ENCODE assay signal across 10 mouse cellular contexts in genomic region chr11:81611948-81612797, GRCm38 (mm10).
DNase-seq lines count a peak whose midpoint lies in the region; ATAC-seq lines count a peak whose summit lies in the region.
"Had no signal": no experiment of that assay in that cellular context is flagged by ENCODE, and none has a peak within 500 bp of the region (broad histone marks: within the 10 kb centered on the region; RNA-seq: fewer than 3 reads in every experiment).

No protein-coding gene starts in this region.

- DNase-seq in heart, postnatal 4 days = no peak
- DNase-seq in cerebellum, adult 11 months = peak; percentile 13
- peak; percentile 39 to 41 for DNase-seq in layer of hippocampus, adult 8-10 months (ENCODE audit: low spot score in 2 of 2)
- peak; percentile 78 for DNase-seq in midbrain, embryonic 14.5 days
- no peak for DNase-seq in thymus, postnatal 14 days
- no peak for DNase-seq in spleen, adult 12 weeks (ENCODE audit: low spot score)

- H3K36me3 ChIP-seq in heart, embryonic 11.5 days (ENCODE audit: control insufficient read depth, insufficient read depth, low read length) = no peaks in the 10 kb centered on the region
- no peaks in the 10 kb centered on the region for H3K36me3 ChIP-seq in forebrain, embryonic 16.5 days (ENCODE audit: control insufficient read depth, insufficient read depth)
- no peaks in the 10 kb centered on the region for H3K36me3 ChIP-seq in midbrain, embryonic 14.5 days (ENCODE audit: control insufficient read depth, insufficient read depth, low read length)
- H3K36me3 ChIP-seq: G1E had no signal

- H3K9ac ChIP-seq in heart, embryonic 11.5 days (ENCODE audit: low read depth, low read length) = no peak overlapping the region
- peak overlapping the region; percentile 7 for H3K9ac ChIP-seq in forebrain, embryonic 16.5 days (replicated peaks; ENCODE audit: low read depth, low read length)
- peak overlapping the region; percentile 2; the same call in 1 of the 2 replicates for H3K9ac ChIP-seq in midbrain, embryonic 14.5 days (replicated peaks; ENCODE audit: low read length)
- H3K9ac ChIP-seq: liver, embryonic 14.5 days had no signal

- H3K4me3 ChIP-seq in heart, embryonic 11.5 days (ENCODE audit: low read depth, low read length) = peak overlapping the region; percentile 16
- H3K4me3 ChIP-seq in forebrain, embryonic 16.5 days (replicated peaks; ENCODE audit: low read length) = peak overlapping the region; percentile 32
- H3K4me3 ChIP-seq in midbrain, embryonic 14.5 days (replicated peaks; ENCODE audit: low read depth, low read length) = peak overlapping the region; percentile 20

- H3K4me2 ChIP-seq in heart, embryonic 11.5 days = peak overlapping the region; percentile 52
- H3K4me2 ChIP-seq in forebrain, embryonic 16.5 days (ENCODE audit: low read length) = peak overlapping the region; percentile 57
- H3K4me2 ChIP-seq in midbrain, embryonic 14.5 days (ENCODE audit: low read length) = peak overlapping the region; percentile 49

- peaks cover 22% of the 10 kb centered on the region for H3K27me3 ChIP-seq in heart, embryonic 11.5 days (ENCODE audit: control insufficient read depth, insufficient read depth, low read length)
- no peaks in the 10 kb centered on the region for H3K27me3 ChIP-seq in forebrain, embryonic 16.5 days (replicated peaks; ENCODE audit: control insufficient read depth, insufficient read depth, low read length)
- H3K27me3 ChIP-seq in midbrain, embryonic 14.5 days (ENCODE audit: control insufficient read depth, insufficient read depth, low read length) = no peaks in the 10 kb centered on the region

- 9% methylated on average over 20 of the region's 20 CpGs for WGBS in heart, embryonic 11.5 days (ENCODE audit: insufficient replicate concordance)
- WGBS in forebrain, embryonic 16.5 days = 8% methylated on average over 20 of the region's 20 CpGs
- 8% methylated on average over 20 of the region's 20 CpGs for WGBS in midbrain, embryonic 14.5 days

- no peak overlapping the region for H3K27ac ChIP-seq in heart, embryonic 11.5 days (ENCODE audit: low read depth, low read length)
- H3K27ac ChIP-seq in forebrain, embryonic 16.5 days (ENCODE audit: low read length) = peak overlapping the region; percentile 91
- H3K27ac ChIP-seq in midbrain, embryonic 14.5 days (replicated peaks; ENCODE audit: low read depth, low read length) = peak overlapping the region; percentile 91
- H3K27ac ChIP-seq: liver, embryonic 14.5 days had no signal

- H3K4me1 ChIP-seq in heart, embryonic 11.5 days (ENCODE audit: control insufficient read depth, insufficient read depth, low read length) = 0 out of 2 replicates have a peak, but pooled peaks cover 3% of the 10 kb centered on the region
- peaks cover 20% of the 10 kb centered on the region for H3K4me1 ChIP-seq in forebrain, embryonic 16.5 days (replicated peaks; ENCODE audit: control insufficient read depth, insufficient read depth, low read length)
- peaks cover 23% of the 10 kb centered on the region for H3K4me1 ChIP-seq in midbrain, embryonic 14.5 days (ENCODE audit: control insufficient read depth, insufficient read depth, low read length)

- H3K9me3 ChIP-seq in heart, embryonic 11.5 days (replicated peaks; ENCODE audit: control insufficient read depth, low read length) = no peaks in the 10 kb centered on the region
- no peaks in the 10 kb centered on the region for H3K9me3 ChIP-seq in forebrain, embryonic 16.5 days (ENCODE audit: control insufficient read depth, low read length)
- no peaks in the 10 kb centered on the region; the same call in 1 of the 2 replicates for H3K9me3 ChIP-seq in midbrain, embryonic 14.5 days (ENCODE audit: control insufficient read depth, low read length)

- ATAC-seq in heart, embryonic 11.5 days (replicated peaks; ENCODE audit: insufficient number of reproducible peaks, low FRiP score, low TSS enrichment) = no peak
- ATAC-seq in forebrain, embryonic 16.5 days = peak; percentile 81
- ATAC-seq in midbrain, embryonic 14.5 days (ENCODE audit: low FRiP score, low TSS enrichment) = peak; percentile 66; the same call in 1 of the 2 replicates

Comparison
In these comparisons a context has a peak if more than half of its experiments do, and no peak if none do; other contexts are left out.
1. DNase-seq: peak in cerebellum, adult 11 months (single experiment), layer of hippocampus, adult 8-10 months (2 of 2) and midbrain, embryonic 14.5 days (single experiment); none in heart, postnatal 4 days (single experiment), thymus, postnatal 14 days (single experiment) and spleen, adult 12 weeks (single experiment).
2. Peak in every context shown above with its lines, with median percentiles within 50 percentile points of each other: H3K4me2 ChIP-seq and H3K4me3 ChIP-seq.